Mouse (Mus musculus) cerebellum, adult 9-10 months (tissue): ENCODE measurements around the gene Col24a1.
"Not testable (repeated sequence)": the region's sequence is repeated elsewhere in the genome, so short reads cannot be mapped to it uniquely, and the experiment has no call there.

Source experiments
- DNase-seq: peaks from one replicate; pipeline ENCODE4 v3.0.0; 2022

Gene Col24a1

GRCm38 (mm10) chr3:145356865-145357487 is 64.7 kb downstream of the Col24a1 start:
- no peak for DNase-seq

- DNase-seq: peak; percentile 1
These were observed 73.0 kb downstream of the Col24a1 start for GRCm38 (mm10) chr3:145365227-145365626.

- DNase-seq: no peak
These were observed 75.0 kb downstream of the Col24a1 start for GRCm38 (mm10) chr3:145367176-145367717.

GRCm38 (mm10) chr3:145376298-145376697 is 84.0 kb downstream of the Col24a1 start:
- DNase-seq: no peak

GRCm38 (mm10) chr3:145383095-145383494 is 90.8 kb downstream of the Col24a1 start:
- DNase-seq: no peak

GRCm38 (mm10) chr3:145386434-145386833 is 94.2 kb downstream of the Col24a1 start:
- DNase-seq: no peak

- DNase-seq: no peak
These were observed 98.4 kb downstream of the Col24a1 start for GRCm38 (mm10) chr3:145390681-145391080.

- DNase-seq: no peak
These were observed 99.9 kb downstream of the Col24a1 start for GRCm38 (mm10) chr3:145391986-145392659.

- DNase-seq: no peak
These were observed 106.9 kb downstream of the Col24a1 start for GRCm38 (mm10) chr3:145399173-145399572.

GRCm38 (mm10) chr3:145402257-145402656 is 110.0 kb downstream of the Col24a1 start:
- DNase-seq: no peak

GRCm38 (mm10) chr3:145402994-145403393 is 110.7 kb downstream of the Col24a1 start:
- no peak for DNase-seq

GRCm38 (mm10) chr3:145408045-145408444 is 115.8 kb downstream of the Col24a1 start:
- no peak for DNase-seq

GRCm38 (mm10) chr3:145412137-145412536 is 119.9 kb downstream of the Col24a1 start:
- no peak for DNase-seq

- no peak for DNase-seq
These were observed 122.1 kb downstream of the Col24a1 start for GRCm38 (mm10) chr3:145414362-145414761.

GRCm38 (mm10) chr3:145417809-145418208 is 125.5 kb downstream of the Col24a1 start:
- no peak for DNase-seq

- no peak for DNase-seq
These were observed 128.1 kb downstream of the Col24a1 start for GRCm38 (mm10) chr3:145420421-145420820.

- DNase-seq: no peak
These were observed 129.8 kb downstream of the Col24a1 start for GRCm38 (mm10) chr3:145422044-145422443.

- DNase-seq: no peak
These were observed 146.1 kb downstream of the Col24a1 start for GRCm38 (mm10) chr3:145438352-145438751.

- DNase-seq: no peak
These were observed 146.8 kb downstream of the Col24a1 start for GRCm38 (mm10) chr3:145439086-145439485.

- no peak for DNase-seq
These were observed 148.7 kb downstream of the Col24a1 start for GRCm38 (mm10) chr3:145440993-145441392.

GRCm38 (mm10) chr3:145442268-145442667 is 150.0 kb downstream of the Col24a1 start:
- no peak for DNase-seq

- not testable (repeated sequence) for DNase-seq
These were observed 150.9 kb downstream of the Col24a1 start for GRCm38 (mm10) chr3:145443167-145443566.

GRCm38 (mm10) chr3:145457039-145457438 is 164.8 kb downstream of the Col24a1 start:
- no peak for DNase-seq

GRCm38 (mm10) chr3:145462351-145462750 is 170.1 kb downstream of the Col24a1 start:
- no peak for DNase-seq
